Mouse (Mus musculus) testis, adult 2 months (tissue): ENCODE results near the gene C1ra.
"Not testable (repeated sequence)": the region's sequence is repeated elsewhere in the genome, so short reads cannot be mapped to it uniquely, and the experiment has no call there.

Experiments
- CTCF ChIP-seq: fragments of 200-500 bp; IDR thresholded peaks from 2 replicates; pipeline ENCODE4 v1.5.1; 2012; ENCODE audit warnings: low read depth, mild to moderate bottlenecking, inconsistent platforms, low read length, moderate library complexity; ENCODE audit not compliant: control insufficient read depth, insufficient read depth, insufficient replicate concordance
- POLR2A ChIP-seq: fragments of 200-500 bp; IDR thresholded peaks from 2 replicates; pipeline ENCODE4 v1.6.1; 2012; ENCODE audit warnings: low read depth, mild to moderate bottlenecking, inconsistent platforms, low read length, moderate library complexity; ENCODE audit not compliant: control insufficient read depth

DNA sequence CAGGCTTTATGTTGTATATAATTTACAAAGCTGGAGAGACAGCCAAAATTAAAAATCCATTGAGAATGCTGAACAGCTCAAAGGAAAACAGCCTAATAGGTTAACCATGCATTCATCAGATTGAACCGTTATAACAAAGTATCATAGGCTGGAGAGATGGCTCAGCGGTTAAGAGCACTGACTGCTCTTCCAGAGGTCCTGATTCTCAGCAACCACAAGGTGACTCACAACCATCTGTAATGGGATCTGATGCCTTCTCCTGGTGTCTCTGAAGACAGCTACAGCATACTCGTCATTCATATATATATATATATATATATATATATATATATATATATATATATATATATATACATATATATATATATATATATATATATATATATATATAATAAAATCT is 28.4 kb upstream of the C1ra start:
- not testable (repeated sequence) for TF ChIP-seq CTCF, POLR2A
